Comparison of ENCODE assay signal across 8 mouse cellular contexts in genomic region chr16:91044270-91045182, GRCm38 (mm10). TPM values are rescaled to one million over a fixed set of nuclear protein-coding genes. Genes with fewer than 3 reads are reported as not detected.
A peak's percentile ranks its signal among the peaks of the same experiment; 100 is the strongest.
DNase-seq lines count a peak whose midpoint lies in the region; ATAC-seq lines count a peak whose summit lies in the region.

Gene Paxbp1 (minus strand): TSS chr16:91044543.

- peak within 1 kb of the TSS; percentile 96 for H3K9ac ChIP-seq in intestine, embryonic 14.5 days (ENCODE audit: low read length)

- H3K36me3 ChIP-seq in intestine, embryonic 14.5 days (ENCODE audit: control insufficient read depth, insufficient read depth, low read length) = peaks cover 19% of the 10 kb centered on the region

- H3K27ac ChIP-seq in intestine, embryonic 14.5 days (ENCODE audit: low read depth) = peak within 1 kb of the TSS; percentile 93

- ATAC-seq in intestine, embryonic 14.5 days (replicated peaks; ENCODE audit: low FRiP score, low TSS enrichment, low read depth) = peak; percentile 98

- DNase-seq in adrenal gland, adult 18-20 months (ENCODE audit: low spot score in 2 of 2) = peak; percentile 99
- DNase-seq in embryo, embryonic 11 days = peak; percentile 99
- DNase-seq in gastrocnemius, postnatal 25 days = peak; percentile 97
- DNase-seq in intestine, embryonic 14.5 days (ENCODE audit: low spot score) = peak; percentile 99
- peak; percentile 99 for DNase-seq in left cerebral cortex, postnatal 14 days (ENCODE audit: low spot score in 2 of 2)
- DNase-seq in mesoderm, embryonic 11.5 days (ENCODE audit: low read depth, low spot score) = peak; percentile 99
- DNase-seq in right cerebral cortex, postnatal 36 days (ENCODE audit: low spot score in 2 of 2) = peak; percentile 96 to 98
- peak; percentile 99 for DNase-seq in yolk sac, embryonic 10.5 days (ENCODE audit: low spot score)

- 1% methylated on average over 68 of the region's 70 CpGs for WGBS in intestine, embryonic 14.5 days

- intact Hi-C loops in left cerebral cortex, postnatal 14 days (cut with DNase I) = no loop called here

- H3K4me2 ChIP-seq in intestine, embryonic 14.5 days (ENCODE audit: low read length) = peak within 1 kb of the TSS; percentile 78

- no peaks in the 10 kb centered on the region for H3K27me3 ChIP-seq in intestine, embryonic 14.5 days (replicated peaks; ENCODE audit: control insufficient read depth, insufficient read depth, low read length)

- H3K9me3 ChIP-seq in intestine, embryonic 14.5 days (ENCODE audit: control insufficient read depth, low read length) = no peaks in the 10 kb centered on the region

- H3K4me3 ChIP-seq in intestine, embryonic 14.5 days (ENCODE audit: low read depth, low read length) = peak within 1 kb of the TSS; percentile 63

- peaks cover 6% of the 10 kb centered on the region for H3K4me1 ChIP-seq in intestine, embryonic 14.5 days (replicated peaks; ENCODE audit: control insufficient read depth, insufficient read depth, low read length)

RNA-seq across cellular contexts. Expression of gene Paxbp1, which starts in this region (rescaled TPM):
- total RNA-seq in adrenal gland, adult 18-20 months (2021) = 10 to 100 TPM; 46.7 to 72.0 TPM
- total RNA-seq in gastrocnemius, postnatal 25 days (2021) = 1 to 10 TPM; 8.9 to 9.8 TPM
- polyA plus RNA-seq in intestine, embryonic 14.5 days (2014; fragmentation: Nextera tagmentation; extraction: Ambion mirVana) = 60.7 and 71.1 TPM in 2 replicates
- total RNA-seq in left cerebral cortex, postnatal 14 days (2021) = 10 to 100 TPM; 49.6 to 54.3 TPM

Comparison
In these comparisons a context has a peak if more than half of its experiments do, and no peak if none do; other contexts are left out.
1. Peak in every context shown above with its lines: DNase-seq, ATAC-seq, H3K4me3 ChIP-seq and H3K27ac ChIP-seq.
2. RNA of gene Paxbp1 (total RNA-seq): 46.7 to 72.0 TPM in adrenal gland, adult 18-20 months and 49.6 to 54.3 TPM in left cerebral cortex, postnatal 14 days; 8.9 to 9.8 TPM in gastrocnemius, postnatal 25 days; every median in the first group is over 4 times any median in the second.